ENCODE assay signal across 11 mouse cellular contexts in the genomic region with DNA sequence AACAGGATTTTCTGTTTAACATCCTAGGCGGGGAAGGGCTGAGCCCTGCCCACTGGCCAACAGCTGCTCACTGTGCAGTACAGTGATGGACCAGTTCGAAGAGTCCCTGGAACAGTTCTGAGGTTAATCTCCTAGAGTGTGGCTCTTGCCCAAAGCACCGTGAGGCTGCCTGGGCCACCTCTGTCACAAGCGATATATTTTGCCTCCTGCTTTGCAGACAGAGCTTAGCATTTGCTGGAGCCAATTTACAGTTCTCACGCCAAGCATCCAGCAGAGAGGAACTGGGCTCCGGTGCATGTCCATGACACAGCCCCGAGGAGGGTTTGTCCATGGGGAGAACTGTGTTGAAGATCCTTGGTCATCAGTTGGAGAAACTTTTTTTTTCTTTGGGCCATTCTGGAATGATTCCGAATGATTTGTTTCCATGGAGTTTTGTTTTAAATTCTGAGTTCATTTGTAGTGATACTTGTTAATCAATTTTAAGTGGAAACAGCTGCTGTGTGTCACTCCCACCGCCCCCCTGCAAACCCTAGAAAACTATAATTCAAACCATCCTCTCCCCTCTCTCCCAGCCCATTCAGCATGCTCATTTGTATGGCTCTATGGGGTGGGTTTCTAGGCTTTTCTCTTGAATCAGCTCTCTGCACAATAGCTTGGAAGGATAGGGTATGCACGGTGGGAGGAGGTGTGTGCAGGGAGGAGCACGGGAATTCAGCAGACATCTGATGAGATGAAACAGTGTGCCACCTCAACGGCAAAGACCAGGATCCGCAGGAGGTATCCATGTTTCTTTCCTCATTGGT.
DNase-seq lines count a peak whose midpoint lies in the region; ATAC-seq and TF ChIP-seq lines count a peak whose summit lies in the region.
"Had no signal": no experiment of that assay in that cellular context is flagged by ENCODE, and none has a peak within 500 bp of the region (broad histone marks: within the 10 kb centered on the region; RNA-seq: fewer than 3 reads in every experiment).

No protein-coding gene starts in this region.

- no peak overlapping the region for H3K4me3 ChIP-seq in midbrain, embryonic 13.5 days (replicated peaks)
- H3K4me3 ChIP-seq in midbrain, embryonic 10.5 days: no peak overlapping the region
- no peak overlapping the region for H3K4me3 ChIP-seq in limb, embryonic 10.5 days
- H3K4me3 ChIP-seq in stomach, embryonic 16.5 days (replicated peaks; ENCODE audit: low read length): no peak overlapping the region
- H3K4me3 ChIP-seq in liver, postnatal 0 days (ENCODE audit: low read depth, low read length): no peak overlapping the region

- H3K4me2 ChIP-seq in midbrain, embryonic 13.5 days (replicated peaks): no peak overlapping the region
- no peak overlapping the region for H3K4me2 ChIP-seq in stomach, embryonic 16.5 days (ENCODE audit: low read depth, low read length)
- H3K4me2 ChIP-seq in liver, postnatal 0 days (ENCODE audit: low read depth, low read length): no peak overlapping the region

- peaks cover 3% of the 10 kb centered on the region; the same call in 1 of the 2 replicates for H3K9me3 ChIP-seq in midbrain, embryonic 13.5 days
- no peaks in the 10 kb centered on the region for H3K9me3 ChIP-seq in midbrain, embryonic 10.5 days (replicated peaks)
- H3K9me3 ChIP-seq in limb, embryonic 10.5 days (replicated peaks): no peaks in the 10 kb centered on the region
- no peaks in the 10 kb centered on the region for H3K9me3 ChIP-seq in stomach, embryonic 16.5 days (replicated peaks; ENCODE audit: control insufficient read depth, low read length)
- H3K9me3 ChIP-seq in liver, postnatal 0 days (ENCODE audit: low read length): no peaks in the 10 kb centered on the region

- DNase-seq in gastrocnemius, adult 18-20 months (ENCODE audit: low spot score): peak; percentile 22
- no peak for DNase-seq in gastrocnemius, adult 8-10 months (ENCODE audit: low spot score in 2 of 2)
- no peak for DNase-seq in midbrain, embryonic 10.5 days (ENCODE audit: low spot score)
- DNase-seq in limb, embryonic 10.5 days (ENCODE audit: low spot score): peak; percentile 39
- DNase-seq in layer of hippocampus, postnatal 10 days (ENCODE audit: low spot score in 2 of 2): no peak
- DNase-seq in liver, postnatal 0 days: no peak
- DNase-seq: adrenal gland, postnatal 10 days; cerebellum, adult 8-10 months; lung, postnatal 14 days had no signal

- 54% methylated on average over 13 of the region's 13 CpGs for WGBS in midbrain, embryonic 13.5 days
- 69% methylated on average over 13 of the region's 13 CpGs for WGBS in midbrain, embryonic 10.5 days
- WGBS in limb, embryonic 10.5 days: 49% methylated on average over 13 of the region's 13 CpGs
- 55% methylated on average over 13 of the region's 13 CpGs for WGBS in stomach, embryonic 16.5 days
- WGBS in liver, postnatal 0 days (ENCODE audit: insufficient replicate concordance): 79% methylated on average over 13 of the region's 13 CpGs

- no peak for TF ChIP-seq CTCF in liver, postnatal 0 days (IDR thresholded peaks at IDR 0.05; ENCODE audit: low read depth)

- TF ChIP-seq EP300 in liver, postnatal 0 days (IDR thresholded peaks at IDR 0.05; ENCODE audit: low read depth): no peak

- no peak overlapping the region for H3K27ac ChIP-seq in midbrain, embryonic 13.5 days
- no peak overlapping the region for H3K27ac ChIP-seq in midbrain, embryonic 10.5 days (replicated peaks)
- peak overlapping the region; percentile 67 for H3K27ac ChIP-seq in limb, embryonic 10.5 days
- no peak overlapping the region; the same call in 1 of the 2 replicates for H3K27ac ChIP-seq in stomach, embryonic 16.5 days (ENCODE audit: low read length)
- H3K27ac ChIP-seq in liver, postnatal 0 days (ENCODE audit: low read depth): no peak overlapping the region

- H3K4me1 ChIP-seq in midbrain, embryonic 13.5 days (replicated peaks): peaks cover 12% of the 10 kb centered on the region
- H3K4me1 ChIP-seq in midbrain, embryonic 10.5 days: peaks cover 13% of the 10 kb centered on the region; the same call in 1 of the 2 replicates
- peaks cover 31% of the 10 kb centered on the region for H3K4me1 ChIP-seq in limb, embryonic 10.5 days
- H3K4me1 ChIP-seq in stomach, embryonic 16.5 days (ENCODE audit: control insufficient read depth, insufficient read depth, low read length): peaks cover 13% of the 10 kb centered on the region; the same call in 1 of the 2 replicates
- peaks cover 12% of the 10 kb centered on the region for H3K4me1 ChIP-seq in liver, postnatal 0 days (ENCODE audit: insufficient read depth)

- H3K27me3 ChIP-seq in midbrain, embryonic 13.5 days: no peaks in the 10 kb centered on the region
- H3K27me3 ChIP-seq in midbrain, embryonic 10.5 days (ENCODE audit: low read depth, poor library complexity, severe bottlenecking): no peaks in the 10 kb centered on the region
- H3K27me3 ChIP-seq in limb, embryonic 10.5 days (ENCODE audit: low read depth, poor library complexity, severe bottlenecking): no peaks in the 10 kb centered on the region
- no peaks in the 10 kb centered on the region for H3K27me3 ChIP-seq in stomach, embryonic 16.5 days (ENCODE audit: control insufficient read depth, insufficient read depth, low read length)
- H3K27me3 ChIP-seq in liver, postnatal 0 days (ENCODE audit: insufficient read depth, low read length): no peaks in the 10 kb centered on the region

- H3K36me3 ChIP-seq in midbrain, embryonic 13.5 days: no peaks in the 10 kb centered on the region
- H3K36me3 ChIP-seq in midbrain, embryonic 10.5 days: no peaks in the 10 kb centered on the region
- H3K36me3 ChIP-seq in limb, embryonic 10.5 days: no peaks in the 10 kb centered on the region
- no peaks in the 10 kb centered on the region for H3K36me3 ChIP-seq in stomach, embryonic 16.5 days (ENCODE audit: control insufficient read depth, insufficient read depth, low read length)
- H3K36me3 ChIP-seq in liver, postnatal 0 days (replicated peaks; ENCODE audit: insufficient read depth, low read length): no peaks in the 10 kb centered on the region

- ATAC-seq in midbrain, embryonic 13.5 days: peak; percentile 59; the same call in 1 of the 2 replicates
- ATAC-seq in stomach, embryonic 16.5 days (ENCODE audit: insufficient read depth, low FRiP score): peak; percentile 49; the same call in 1 of the 2 replicates
- ATAC-seq in liver, postnatal 0 days: no peak

- H3K9ac ChIP-seq in midbrain, embryonic 13.5 days (replicated peaks): no peak overlapping the region
- no peak overlapping the region for H3K9ac ChIP-seq in stomach, embryonic 16.5 days (ENCODE audit: low read length)
- H3K9ac ChIP-seq in liver, postnatal 0 days (replicated peaks): no peak overlapping the region

Comparison
In these comparisons a context has a peak if more than half of its experiments do, and no peak if none do; other contexts are left out.
1. DNase-seq: peak in gastrocnemius, adult 18-20 months (single experiment) and limb, embryonic 10.5 days (single experiment); none in gastrocnemius, adult 8-10 months (0 of 2), midbrain, embryonic 10.5 days (single experiment), layer of hippocampus, postnatal 10 days (0 of 2) and liver, postnatal 0 days (single experiment).